Mouse (Mus musculus): ENCODE data around the gene Itih1. TPM values are rescaled to one million over a fixed set of nuclear protein-coding genes. Genes with fewer than 3 reads are reported as not detected.

The Itih1 gene
- not detected in 2 replicates for total RNA-seq (2014; rRNA removed)
- not detected in 2 replicates for polyA plus RNA-seq (2015; fragmentation: Nextera tagmentation; extraction: Ambion mirVana)

DNA sequence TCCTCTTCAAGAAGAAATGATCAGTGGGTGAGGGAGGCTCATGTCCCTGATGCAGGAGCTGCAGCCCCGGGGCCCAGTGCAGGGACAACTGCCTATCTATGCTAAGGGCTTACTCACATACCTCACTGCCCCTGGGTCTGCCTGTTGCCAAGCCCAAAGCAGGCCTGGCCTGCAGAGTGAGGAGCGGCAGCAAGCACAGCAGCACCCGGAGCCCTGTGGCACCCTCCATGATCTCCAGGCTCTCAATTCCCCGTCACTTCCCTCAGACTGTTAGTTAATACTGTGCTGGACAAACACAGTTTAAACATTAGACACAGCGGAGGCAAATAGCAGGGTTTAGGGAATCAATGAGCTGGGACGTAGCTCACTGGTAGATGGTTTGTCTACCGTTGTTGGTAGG is at the start of gene Itih1:
Gene Itih1 (minus strand): TSS at position 252 of the 400 bp plus-strand sequence.
- H3K4me3 ChIP-seq (ENCODE audit: low read depth, low read length) = no peak within 1 kb of the TSS
- no peak for TF ChIP-seq CTCF (IDR thresholded peaks at IDR 0.05)
- H3K9me3 ChIP-seq (ENCODE audit: low read length) = no peaks in the 10 kb centered on the region
- no peaks in the 10 kb centered on the region for H3K27me3 ChIP-seq (ENCODE audit: insufficient read depth, low read length)
- H3K9ac ChIP-seq (replicated peaks; ENCODE audit: low read length, poor library complexity, severe bottlenecking) = no peak within 1 kb of the TSS
- H3K4me1 ChIP-seq (ENCODE audit: insufficient read depth, low read length) = no peaks in the 10 kb centered on the region
- WGBS = 91% methylated on average over 7 of the region's 7 CpGs
- H3K27ac ChIP-seq (ENCODE audit: low read depth, low read length) = no peak within 1 kb of the TSS
- DNase-seq (ENCODE audit: low spot score) (no peak), ATAC-seq (ENCODE audit: low FRiP score) (no peak)
- no peak within 1 kb of the TSS for H3K4me2 ChIP-seq (ENCODE audit: low read depth, low read length, poor library complexity, severe bottlenecking)
- H3K36me3 ChIP-seq (ENCODE audit: insufficient read depth, low read length) = no peaks in the 10 kb centered on the region

DNA sequence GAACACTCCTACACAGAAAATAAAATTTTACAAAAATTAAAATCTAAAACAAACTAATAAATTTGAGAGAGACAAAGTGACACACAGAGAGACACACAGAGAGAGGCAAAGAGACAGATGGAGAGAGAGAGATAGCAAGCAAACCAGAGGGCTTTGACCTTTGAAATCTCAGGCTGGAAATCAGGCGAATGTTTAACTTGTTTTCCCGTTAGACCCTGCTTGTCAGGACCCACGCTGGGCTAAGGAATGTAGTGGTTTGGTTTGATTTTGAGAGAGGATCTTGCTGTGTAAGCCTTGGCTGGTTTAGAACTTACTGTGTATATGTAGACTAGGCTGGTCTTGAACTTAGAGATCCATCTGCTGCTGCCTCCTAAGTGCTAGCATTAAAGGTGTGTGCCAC is 33.1 kb upstream of the Itih1 start:
- ATAC-seq (ENCODE audit: low FRiP score) (no peak), DNase-seq (ENCODE audit: low spot score) (no peak)
- no peaks in the 10 kb centered on the region for H3K9me3 ChIP-seq (ENCODE audit: low read length)
- no peaks in the 10 kb centered on the region for H3K27me3 ChIP-seq (ENCODE audit: insufficient read depth, low read length)
- no peak overlapping the region for H3K4me3 ChIP-seq (ENCODE audit: low read depth, low read length)
- 88% methylated on average over 3 of the region's 3 CpGs for WGBS
- peaks cover 37% of the 10 kb centered on the region for H3K36me3 ChIP-seq (ENCODE audit: insufficient read depth, low read length)
- no peak overlapping the region for H3K9ac ChIP-seq (replicated peaks; ENCODE audit: low read length, poor library complexity, severe bottlenecking)
- H3K27ac ChIP-seq (ENCODE audit: low read depth, low read length) = no peak overlapping the region
- H3K4me2 ChIP-seq (ENCODE audit: low read depth, low read length, poor library complexity, severe bottlenecking) = no peak overlapping the region
- H3K4me1 ChIP-seq (ENCODE audit: insufficient read depth, low read length) = no peaks in the 10 kb centered on the region
- no peak for TF ChIP-seq CTCF (IDR thresholded peaks at IDR 0.05)

DNA sequence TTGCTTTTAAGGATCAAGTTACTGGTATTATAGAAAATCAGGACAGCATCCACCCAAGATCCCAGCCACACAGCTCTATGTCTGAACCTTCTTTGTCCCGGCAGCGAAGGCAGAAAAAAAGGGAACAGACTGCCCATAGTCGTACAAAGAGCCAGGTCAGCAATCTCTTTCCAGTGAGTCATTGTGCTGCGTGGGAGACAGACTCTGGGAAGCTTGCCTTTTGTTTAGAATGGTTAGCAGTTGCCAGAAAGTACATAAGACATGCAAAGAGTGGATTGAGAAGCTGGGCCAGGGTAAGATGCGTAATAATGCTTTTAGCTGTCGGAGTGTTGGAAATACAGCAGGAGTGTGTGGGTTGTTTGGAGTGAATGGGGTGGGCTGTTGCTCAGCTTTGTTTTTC is 31.1 kb upstream of the Itih1 start:
- H3K27ac ChIP-seq (ENCODE audit: low read depth, low read length) = no peak overlapping the region
- TF ChIP-seq CTCF (IDR thresholded peaks at IDR 0.05) = no peak
- no peak for ATAC-seq (ENCODE audit: low FRiP score)

DNA sequence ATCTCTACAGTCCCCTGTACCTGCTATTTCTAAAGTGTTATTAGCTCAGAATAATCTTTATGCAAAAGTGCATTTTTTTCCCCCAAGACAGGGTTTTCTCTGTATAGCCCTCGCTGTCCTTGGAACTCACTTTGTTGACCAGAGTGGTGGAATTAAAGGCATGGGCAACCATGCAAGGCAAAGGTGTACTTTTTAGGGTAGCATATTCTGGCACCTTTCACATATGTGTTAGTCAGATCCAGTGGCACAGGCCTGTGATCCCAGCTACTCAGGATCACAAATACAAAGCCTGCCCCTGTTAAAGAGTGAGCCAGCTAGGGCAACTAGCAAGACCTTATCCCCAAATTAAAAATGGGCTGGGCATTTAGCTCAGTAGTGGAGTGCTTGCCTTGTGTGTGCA is 17.3 kb upstream of the Itih1 start:
- Histone ChIP-seq H3K27ac (ENCODE audit: low read depth, low read length) (no peak overlapping the region), H3K36me3 (ENCODE audit: insufficient read depth, low read length) (peaks cover 20% of the 10 kb centered on the region), H3K27me3 (ENCODE audit: insufficient read depth, low read length) (no peaks in the 10 kb centered on the region), H3K4me3 (ENCODE audit: low read depth, low read length) (no peak overlapping the region), H3K9ac (replicated peaks; ENCODE audit: low read length, poor library complexity, severe bottlenecking) (no peak overlapping the region), H3K9me3 (ENCODE audit: low read length) (no peaks in the 10 kb centered on the region), H3K4me2 (ENCODE audit: low read depth, low read length, poor library complexity, severe bottlenecking) (no peak overlapping the region), H3K4me1 (ENCODE audit: insufficient read depth, low read length) (no peaks in the 10 kb centered on the region)
- TF ChIP-seq CTCF (IDR thresholded peaks at IDR 0.05) = no peak
- DNase-seq (ENCODE audit: low spot score) (no peak), ATAC-seq (ENCODE audit: low FRiP score) (no peak)
- 83% methylated on average over 1 of the region's 1 CpGs for WGBS

More for the DNA sequence above, 31.1 kb upstream of the Itih1 start:
- peak; percentile 54 for DNase-seq (ENCODE audit: low spot score)
- no peak overlapping the region for H3K4me2 ChIP-seq (ENCODE audit: low read depth, low read length, poor library complexity, severe bottlenecking)
- H3K4me1 ChIP-seq (ENCODE audit: insufficient read depth, low read length) = no peaks in the 10 kb centered on the region
- H3K9ac ChIP-seq (replicated peaks; ENCODE audit: low read length, poor library complexity, severe bottlenecking) = no peak overlapping the region
- peaks cover 41% of the 10 kb centered on the region for H3K36me3 ChIP-seq (ENCODE audit: insufficient read depth, low read length)
- H3K27me3 ChIP-seq (ENCODE audit: insufficient read depth, low read length) = no peaks in the 10 kb centered on the region
- no peaks in the 10 kb centered on the region for H3K9me3 ChIP-seq (ENCODE audit: low read length)
- no peak overlapping the region for H3K4me3 ChIP-seq (ENCODE audit: low read depth, low read length)
- WGBS = 46% methylated on average over 6 of the region's 6 CpGs

DNA sequence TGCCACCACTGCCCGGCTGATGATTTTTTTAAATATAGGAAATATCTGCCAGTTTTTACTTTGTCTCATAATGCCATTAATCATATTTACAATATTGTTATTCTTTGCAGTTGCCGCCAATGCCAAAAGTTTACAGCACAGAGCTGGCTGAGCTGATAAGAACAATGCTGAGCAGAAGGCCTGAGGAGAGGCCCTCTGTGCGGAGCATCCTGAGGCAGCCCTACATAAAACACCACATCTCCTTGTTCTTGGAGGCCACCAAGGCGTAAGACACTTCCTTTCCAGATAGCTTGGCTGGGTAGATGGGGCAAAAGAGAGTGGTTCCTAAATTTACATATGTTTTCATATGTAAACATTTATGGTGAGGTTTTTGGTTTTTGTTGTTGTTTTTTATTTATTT is 15.9 kb upstream of the Itih1 start:
- H3K4me3 ChIP-seq (ENCODE audit: low read depth, low read length) = no peak overlapping the region
- peaks cover 17% of the 10 kb centered on the region for H3K36me3 ChIP-seq (ENCODE audit: insufficient read depth, low read length)
- no peaks in the 10 kb centered on the region for H3K9me3 ChIP-seq (ENCODE audit: low read length)
- no peak overlapping the region for H3K4me2 ChIP-seq (ENCODE audit: low read depth, low read length, poor library complexity, severe bottlenecking)
- 97% methylated on average over 4 of the region's 4 CpGs for WGBS
- H3K27me3 ChIP-seq (ENCODE audit: insufficient read depth, low read length) = no peaks in the 10 kb centered on the region
- DNase-seq (ENCODE audit: low spot score) (no peak), ATAC-seq (ENCODE audit: low FRiP score) (no peak)
- H3K4me1 ChIP-seq (ENCODE audit: insufficient read depth, low read length) = no peaks in the 10 kb centered on the region
- no peak overlapping the region for H3K27ac ChIP-seq (ENCODE audit: low read depth, low read length)
- no peak overlapping the region for H3K9ac ChIP-seq (replicated peaks; ENCODE audit: low read length, poor library complexity, severe bottlenecking)
- no peak for TF ChIP-seq CTCF (IDR thresholded peaks at IDR 0.05)

DNA sequence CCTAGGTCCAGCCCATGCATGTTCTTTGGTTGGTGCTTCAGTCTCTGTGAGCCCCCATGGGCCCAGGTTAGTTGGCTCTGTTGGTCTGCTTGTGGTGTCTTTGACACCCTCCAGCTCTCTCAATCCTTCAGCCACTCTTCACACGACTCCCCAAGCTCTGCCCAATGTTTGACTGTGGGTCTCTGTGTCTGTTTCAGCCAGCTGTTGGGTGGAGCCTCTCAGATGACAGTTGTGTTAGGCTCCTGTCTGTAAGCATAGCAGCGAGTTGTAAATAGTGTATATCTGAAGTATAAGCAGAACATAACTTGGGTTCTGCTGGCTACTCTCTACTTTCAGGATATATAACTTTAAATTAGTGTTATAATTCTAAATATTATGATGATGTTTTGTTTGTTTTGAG is 15.4 kb upstream of the Itih1 start:
- no peak for TF ChIP-seq CTCF (IDR thresholded peaks at IDR 0.05)
- ATAC-seq (ENCODE audit: low FRiP score) (no peak), DNase-seq (ENCODE audit: low spot score) (no peak)
- Histone ChIP-seq H3K9ac (replicated peaks; ENCODE audit: low read length, poor library complexity, severe bottlenecking) (no peak overlapping the region), H3K27me3 (ENCODE audit: insufficient read depth, low read length) (no peaks in the 10 kb centered on the region), H3K27ac (ENCODE audit: low read depth, low read length) (no peak overlapping the region), H3K4me2 (ENCODE audit: low read depth, low read length, poor library complexity, severe bottlenecking) (no peak overlapping the region), H3K9me3 (ENCODE audit: low read length) (no peaks in the 10 kb centered on the region), H3K36me3 (ENCODE audit: insufficient read depth, low read length) (peaks cover 20% of the 10 kb centered on the region), H3K4me3 (ENCODE audit: low read depth, low read length) (no peak overlapping the region), H3K4me1 (ENCODE audit: insufficient read depth, low read length) (no peaks in the 10 kb centered on the region)
- WGBS = 89% methylated on average over 2 of the region's 2 CpGs

All from midbrain, postnatal 0 days (tissue).